Mouse (Mus musculus) stomach, postnatal 0 days (tissue): ENCODE measurements around the gene Mical3.

Source experiments
- CTCF ChIP-seq: IDR thresholded peaks from 2 replicates; pipeline ENCODE4 v1.5.1; 2016; ENCODE audit warnings: antibody characterized with exemption, low read depth, mild to moderate bottlenecking, moderate library complexity
- EP300 ChIP-seq: optimal IDR thresholded peaks from 2 replicates; pipeline ENCODE3; 2016; ENCODE audit warnings: antibody characterized with exemption

GRCm38 (mm10) chr6:120945510-120945909, 185.3 kb downstream of the Mical3 start:
- no peak for TF ChIP-seq CTCF
- no peak for TF ChIP-seq EP300
